Mouse (Mus musculus): ENCODE results near the gene Hebp1. TPM values are rescaled to one million over a fixed set of nuclear protein-coding genes. Genes with fewer than 3 reads are reported as not detected.

Gene Hebp1
- polyA plus RNA-seq, 1 experiment from 2014 or later = 10.2 TPM

DNA sequence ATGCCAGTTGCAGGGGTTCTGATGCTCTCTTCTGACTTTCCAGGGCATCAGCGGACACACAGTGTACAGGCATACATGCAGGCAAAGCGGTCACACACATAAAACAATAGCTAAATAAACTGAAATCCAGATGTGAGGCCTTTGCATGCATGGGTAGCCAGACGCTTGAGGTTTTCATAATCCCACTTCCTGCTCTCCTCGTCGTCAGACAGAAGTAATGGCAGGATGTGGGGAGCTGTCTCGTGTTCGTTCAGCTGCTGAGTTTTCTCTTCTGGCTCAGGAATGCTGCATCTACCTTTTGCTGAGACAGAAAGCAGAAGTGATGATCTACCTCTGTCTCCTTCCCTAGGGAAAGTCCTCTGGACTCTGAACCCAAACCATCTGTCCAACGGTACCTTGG, 20.5 kb upstream of the Hebp1 start:
- no peak overlapping the region for H3K9ac ChIP-seq
- peaks cover 12% of the 10 kb centered on the region for H3K4me1 ChIP-seq
- H3K9me3 ChIP-seq = no peaks in the 10 kb centered on the region
- H3K27ac ChIP-seq = no peak overlapping the region
- 33% methylated on average over 8 of the region's 8 CpGs for WGBS
- no peak overlapping the region for H3K4me3 ChIP-seq
- ATAC-seq (ENCODE audit: low FRiP score, low read depth) = no peak
- no peak overlapping the region for H3K4me2 ChIP-seq (replicated peaks)
- no peaks in the 10 kb centered on the region for H3K27me3 ChIP-seq
- peaks cover 66% of the 10 kb centered on the region for H3K36me3 ChIP-seq

DNA sequence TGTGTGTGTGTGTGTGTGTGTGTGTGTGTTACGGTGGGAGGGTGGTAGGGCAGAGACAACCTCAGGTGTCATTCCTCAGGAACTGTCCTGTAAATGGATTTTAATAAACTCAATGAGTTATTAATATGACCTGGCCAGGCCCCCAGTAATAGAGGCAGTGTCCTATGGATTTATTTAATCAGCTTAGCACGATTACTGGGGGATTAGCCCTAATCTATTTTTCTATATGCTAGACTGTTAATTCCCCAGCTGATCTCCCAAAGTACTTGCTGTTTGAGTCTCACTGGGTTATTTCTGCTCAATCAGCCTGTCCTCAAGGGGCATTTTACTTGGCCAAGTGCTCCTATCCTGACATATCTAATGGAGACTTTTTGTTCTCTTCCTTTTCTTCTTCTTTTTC, 14.8 kb upstream of the Hebp1 start:
- 63% methylated on average over 2 of the region's 2 CpGs for WGBS
- ATAC-seq (ENCODE audit: low FRiP score, low read depth) = no peak
- Histone ChIP-seq H3K4me1 (no peaks in the 10 kb centered on the region), H3K9ac (no peak overlapping the region), H3K27ac (no peak overlapping the region), H3K9me3 (no peaks in the 10 kb centered on the region), H3K36me3 (peaks cover 53% of the 10 kb centered on the region), H3K27me3 (no peaks in the 10 kb centered on the region), H3K4me3 (no peak overlapping the region), H3K4me2 (replicated peaks) (no peak overlapping the region)

DNA sequence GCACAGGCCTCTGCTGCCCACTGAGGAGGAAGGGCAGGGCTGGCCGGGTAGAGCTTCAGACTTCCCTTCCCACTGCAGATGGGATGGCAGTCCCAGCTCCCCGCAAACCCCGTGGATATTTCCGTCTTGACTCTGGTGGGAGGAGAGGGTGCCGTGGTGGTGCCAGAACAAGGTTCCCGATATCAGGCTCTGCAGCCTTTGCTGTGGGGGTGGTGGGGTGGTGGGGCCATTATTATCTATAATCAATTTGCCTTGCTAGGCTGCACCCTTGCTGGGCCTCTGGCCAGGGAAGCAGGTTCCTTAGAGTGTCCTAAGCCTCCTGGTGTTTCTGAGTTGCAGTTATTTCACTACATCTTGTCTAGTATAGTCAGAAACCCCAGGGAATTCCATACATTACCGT, 13.3 kb upstream of the Hebp1 start:
- H3K4me2 ChIP-seq (replicated peaks) = no peak overlapping the region
- H3K9me3 ChIP-seq = no peaks in the 10 kb centered on the region
- H3K36me3 ChIP-seq = peaks cover 40% of the 10 kb centered on the region
- no peak overlapping the region for H3K4me3 ChIP-seq
- no peak for ATAC-seq (ENCODE audit: low FRiP score, low read depth)
- H3K27me3 ChIP-seq = no peaks in the 10 kb centered on the region
- H3K9ac ChIP-seq = no peak overlapping the region
- 85% methylated on average over 7 of the region's 7 CpGs for WGBS
- no peaks in the 10 kb centered on the region for H3K4me1 ChIP-seq
- no peak overlapping the region for H3K27ac ChIP-seq

DNA sequence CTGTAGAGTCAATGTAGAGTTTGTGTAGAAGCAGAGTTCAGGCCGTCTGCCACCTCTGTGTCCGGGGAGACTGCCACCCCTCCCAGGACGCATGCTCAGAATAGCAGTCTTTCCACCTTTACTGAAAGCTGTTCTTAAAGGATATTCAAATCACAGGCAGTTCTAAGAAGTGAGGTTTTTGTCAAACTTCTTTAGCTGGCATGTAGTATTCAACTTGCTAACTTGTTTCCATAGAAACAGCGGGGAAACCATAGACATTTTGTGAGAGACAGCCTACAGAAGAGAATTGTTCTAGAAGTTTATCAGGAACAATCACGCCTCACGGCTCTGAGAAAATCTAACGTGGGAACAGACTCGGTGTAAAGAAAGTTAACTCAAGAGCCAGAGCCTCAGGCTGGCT, 9.1 kb upstream of the Hebp1 start:
- H3K36me3 ChIP-seq = peaks cover 16% of the 10 kb centered on the region
- H3K9ac ChIP-seq = no peak overlapping the region
- H3K9me3 ChIP-seq = 0 out of 2 replicates have a peak, but pooled peaks cover 5% of the 10 kb centered on the region
- no peak overlapping the region for H3K27ac ChIP-seq
- H3K27me3 ChIP-seq = no peaks in the 10 kb centered on the region
- H3K4me2 ChIP-seq (replicated peaks) = no peak overlapping the region
- no peak overlapping the region for H3K4me3 ChIP-seq
- 80% methylated on average over 8 of the region's 8 CpGs for WGBS
- no peaks in the 10 kb centered on the region for H3K4me1 ChIP-seq
- ATAC-seq (ENCODE audit: low FRiP score, low read depth) = no peak

DNA sequence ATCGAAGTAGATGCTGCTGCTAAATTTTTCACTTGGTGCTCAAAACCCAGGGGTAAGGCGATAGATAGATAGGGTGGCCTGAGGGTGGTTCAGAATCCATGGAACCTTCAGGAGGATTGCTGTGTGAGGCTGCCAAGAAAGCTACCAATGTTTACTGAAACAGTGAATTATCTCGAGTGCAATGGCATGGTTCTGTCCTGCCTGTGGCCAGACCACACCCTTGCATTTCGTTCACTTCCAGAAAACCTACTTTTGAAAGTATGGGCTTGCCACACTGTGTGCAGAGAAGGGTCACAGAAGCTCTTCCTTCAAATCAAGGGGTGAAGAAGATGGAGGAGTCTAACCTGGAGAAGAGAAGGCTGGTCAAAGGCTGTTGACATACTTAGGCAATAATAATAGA, 8.0 kb upstream of the Hebp1 start:
- no peak overlapping the region for H3K27ac ChIP-seq
- no peaks in the 10 kb centered on the region for H3K27me3 ChIP-seq
- H3K36me3 ChIP-seq = peaks cover 14% of the 10 kb centered on the region
- no peaks in the 10 kb centered on the region for H3K4me1 ChIP-seq
- no peak overlapping the region for H3K4me2 ChIP-seq (replicated peaks)
- H3K9ac ChIP-seq = no peak overlapping the region
- H3K9me3 ChIP-seq = 0 out of 2 replicates have a peak, but pooled peaks cover 5% of the 10 kb centered on the region
- ATAC-seq (ENCODE audit: low FRiP score, low read depth) = no peak
- H3K4me3 ChIP-seq = no peak overlapping the region
- WGBS = 82% methylated on average over 4 of the region's 4 CpGs

DNA sequence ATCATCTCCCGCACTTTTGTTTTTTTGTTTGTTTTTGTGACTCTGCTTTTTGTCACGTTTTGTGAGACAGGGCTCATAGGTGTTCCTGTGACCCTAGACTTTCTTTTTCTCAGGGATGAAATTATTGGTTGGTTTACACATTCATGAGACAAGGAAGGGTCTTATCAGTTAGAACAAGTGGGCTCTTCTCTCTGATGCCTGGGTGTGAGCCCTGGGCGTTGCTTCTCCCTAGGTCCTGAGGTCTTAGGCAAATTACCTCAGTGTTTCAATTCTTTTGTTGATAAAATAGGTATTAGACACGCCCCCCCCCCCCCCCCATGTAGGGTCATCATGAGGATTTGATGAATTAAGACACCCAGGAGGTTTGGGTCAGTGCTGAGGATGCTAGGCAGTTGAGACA, 7.0 kb upstream of the Hebp1 start:
- H3K4me1 ChIP-seq = no peaks in the 10 kb centered on the region
- H3K36me3 ChIP-seq = peaks cover 11% of the 10 kb centered on the region
- H3K4me3 ChIP-seq = no peak overlapping the region
- no peak overlapping the region for H3K9ac ChIP-seq
- no peak for ATAC-seq (ENCODE audit: low FRiP score, low read depth)
- WGBS = 70% methylated on average over 4 of the region's 4 CpGs
- H3K27me3 ChIP-seq = no peaks in the 10 kb centered on the region
- H3K4me2 ChIP-seq (replicated peaks) = no peak overlapping the region
- H3K9me3 ChIP-seq = 0 out of 2 replicates have a peak, but pooled peaks cover 5% of the 10 kb centered on the region
- no peak overlapping the region for H3K27ac ChIP-seq

DNA sequence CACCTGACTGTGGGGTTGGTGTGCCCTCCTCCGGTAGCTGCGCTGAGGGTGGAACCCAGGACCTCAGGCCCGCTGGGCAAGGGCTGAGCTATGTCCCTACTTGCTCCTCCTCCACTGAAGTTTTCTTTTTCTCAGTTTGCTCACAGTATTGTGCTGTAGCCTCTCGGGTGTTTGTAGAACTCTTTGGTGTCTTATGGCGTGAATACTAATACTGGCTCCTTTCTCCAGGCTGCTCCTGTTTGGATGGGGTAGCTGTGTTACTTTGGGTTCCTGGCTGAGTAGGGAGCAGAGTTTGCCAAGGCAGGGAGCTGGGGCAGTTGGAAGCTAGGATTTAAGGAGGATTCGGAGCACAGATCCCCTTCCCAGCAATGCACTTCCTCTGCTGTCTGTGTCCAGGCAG, 5.9 kb upstream of the Hebp1 start:
- H3K27ac ChIP-seq = no peak overlapping the region
- no peak for ATAC-seq (ENCODE audit: low FRiP score, low read depth)
- WGBS = 64% methylated on average over 6 of the region's 6 CpGs
- 0 out of 2 replicates have a peak, but pooled peaks cover 4% of the 10 kb centered on the region for H3K36me3 ChIP-seq
- no peak overlapping the region for H3K9ac ChIP-seq
- no peak overlapping the region for H3K4me2 ChIP-seq (replicated peaks)
- H3K4me1 ChIP-seq = peaks cover 6% of the 10 kb centered on the region; the same call in 1 of the 2 replicates
- H3K4me3 ChIP-seq = no peak overlapping the region
- no peaks in the 10 kb centered on the region for H3K27me3 ChIP-seq
- H3K9me3 ChIP-seq = 0 out of 2 replicates have a peak, but pooled peaks cover 5% of the 10 kb centered on the region

DNA sequence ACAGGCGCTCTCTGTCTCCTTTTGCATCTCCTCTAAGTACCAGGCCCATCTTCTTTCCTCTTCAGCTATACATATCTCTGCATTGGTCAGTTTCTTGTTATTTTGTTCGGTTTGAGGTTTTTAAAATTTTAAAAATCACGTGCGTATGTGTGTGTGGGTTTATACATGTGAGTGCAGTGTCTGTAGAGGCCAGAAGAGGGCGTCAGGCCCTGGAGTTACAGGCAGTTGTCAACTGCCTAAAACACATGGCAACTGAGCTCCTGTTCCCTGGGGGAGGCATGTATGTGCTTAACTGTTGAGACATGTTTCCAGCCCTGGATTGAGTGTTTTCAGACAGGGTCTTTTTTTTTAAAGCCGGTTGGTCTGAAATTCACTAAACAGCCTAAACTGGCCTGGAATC, 4.8 kb upstream of the Hebp1 start:
- Histone ChIP-seq H3K36me3 (0 out of 2 replicates have a peak, but pooled peaks cover under 1% of the 10 kb centered on the region), H3K4me1 (peaks cover 11% of the 10 kb centered on the region; the same call in 1 of the 2 replicates), H3K4me2 (replicated peaks) (no peak overlapping the region), H3K27me3 (no peaks in the 10 kb centered on the region), H3K4me3 (no peak overlapping the region), H3K9ac (no peak overlapping the region), H3K9me3 (0 out of 2 replicates have a peak, but pooled peaks cover 5% of the 10 kb centered on the region), H3K27ac (no peak overlapping the region)
- no peak for ATAC-seq (ENCODE audit: low FRiP score, low read depth)
- 85% methylated on average over 6 of the region's 6 CpGs for WGBS

DNA sequence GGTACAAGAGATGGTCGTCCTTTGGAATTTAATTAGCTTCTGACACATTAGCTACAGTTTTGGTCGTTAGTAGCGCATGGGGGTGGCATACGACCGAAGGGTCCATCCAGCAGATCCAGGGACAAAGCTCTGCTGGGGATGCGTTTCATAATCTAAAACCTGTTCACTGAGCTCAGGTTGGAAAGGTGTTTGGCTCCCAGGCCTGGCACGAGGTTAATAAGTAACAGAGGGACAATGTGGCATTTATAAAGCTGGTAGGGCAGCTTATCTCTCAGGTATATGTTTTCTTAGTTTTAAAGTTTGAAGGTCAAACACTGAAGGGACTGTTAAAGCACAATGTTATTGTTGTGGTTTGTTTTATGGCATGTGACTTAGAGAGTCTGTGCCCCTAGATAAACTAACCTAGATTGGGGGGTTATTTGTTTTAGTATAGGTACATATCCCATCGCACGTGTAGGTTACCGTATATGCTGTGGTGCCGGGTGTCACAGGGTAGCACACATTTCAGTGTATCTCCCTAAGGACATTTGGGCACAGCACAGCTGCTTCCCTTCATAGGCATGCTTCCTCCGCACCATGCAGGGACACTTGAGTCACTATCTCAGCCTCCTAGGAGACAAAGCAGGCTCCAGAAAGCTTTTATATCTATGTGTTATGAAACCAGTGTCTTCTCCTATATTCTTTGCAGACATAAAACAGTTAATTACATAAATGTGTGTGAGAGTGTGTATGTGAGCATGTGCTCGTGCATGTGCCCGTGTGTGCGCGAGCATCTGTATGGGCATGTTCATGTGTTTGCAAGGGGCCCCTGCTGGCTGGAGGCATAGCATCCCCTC, 2.5 kb upstream of the Hebp1 start:
- 0 out of 2 replicates have a peak, but pooled peaks cover 5% of the 10 kb centered on the region for H3K9me3 ChIP-seq
- no peaks in the 10 kb centered on the region for H3K27me3 ChIP-seq
- 76% methylated on average over 16 of the region's 16 CpGs for WGBS
- no peak overlapping the region for H3K4me3 ChIP-seq
- no peak overlapping the region for H3K27ac ChIP-seq
- ATAC-seq (ENCODE audit: low FRiP score, low read depth) = no peak
- no peak overlapping the region for H3K4me2 ChIP-seq (replicated peaks)
- peaks cover 14% of the 10 kb centered on the region for H3K4me1 ChIP-seq
- H3K36me3 ChIP-seq = no peaks in the 10 kb centered on the region
- H3K9ac ChIP-seq = no peak overlapping the region

DNA sequence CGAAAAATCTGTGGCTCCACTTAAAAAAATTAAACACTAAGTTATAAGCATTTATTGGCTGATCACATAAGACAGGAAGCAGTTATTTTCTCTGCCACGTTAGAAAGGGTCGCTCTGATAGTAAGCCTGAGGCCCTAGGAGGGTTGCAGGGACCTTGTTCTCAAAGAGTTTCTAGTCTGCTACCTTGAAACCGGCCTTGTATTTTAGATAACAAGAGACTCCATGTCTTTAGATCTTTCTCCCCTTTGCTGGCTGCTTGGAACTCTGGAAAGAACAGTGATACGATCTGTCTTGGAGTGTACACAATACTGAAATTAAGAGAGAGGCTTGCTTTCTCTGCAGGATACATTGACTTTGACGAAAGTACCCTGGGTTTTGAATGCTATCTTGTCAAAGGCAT, 904 bp upstream of the Hebp1 start:
- 58% methylated on average over 6 of the region's 6 CpGs for WGBS
- Histone ChIP-seq H3K4me1 (peaks cover 14% of the 10 kb centered on the region), H3K9ac (0 out of 2 replicates have a peak overlapping the region, but pooled peaks have one; percentile 4), H3K4me3 (peak overlapping the region; percentile 77), H3K27ac (no peak overlapping the region), H3K27me3 (no peaks in the 10 kb centered on the region), H3K9me3 (0 out of 2 replicates have a peak, but pooled peaks cover 5% of the 10 kb centered on the region), H3K36me3 (no peaks in the 10 kb centered on the region), H3K4me2 (replicated peaks) (peak overlapping the region; percentile 85)
- no peak for ATAC-seq (ENCODE audit: low FRiP score, low read depth)

DNA sequence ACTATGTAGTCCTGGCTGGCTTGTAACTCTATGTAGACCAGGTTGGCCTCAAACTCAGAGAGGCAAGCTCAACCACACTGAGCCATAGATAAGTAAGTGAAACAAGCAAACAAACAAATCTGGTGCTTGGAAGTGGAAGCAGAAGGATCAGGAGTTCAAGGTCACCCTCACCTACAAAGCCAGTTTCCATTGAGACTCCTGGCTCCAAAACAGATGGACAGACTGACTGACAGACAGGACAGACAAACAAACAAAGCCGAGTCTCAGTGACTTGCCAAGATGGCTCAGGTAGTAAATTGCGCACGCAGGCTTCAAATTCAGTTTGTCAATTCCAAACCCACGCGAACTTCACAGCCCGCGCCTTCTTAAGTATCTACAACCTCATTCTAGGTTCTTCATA, 376 bp downstream of the Hebp1 start:
- ATAC-seq (ENCODE audit: low FRiP score, low read depth) = no peak
- Histone ChIP-seq H3K4me3 (peak overlapping the region; percentile 77), H3K27ac (peak overlapping the region; percentile 4; the same call in 1 of the 2 replicates), H3K9ac (peak overlapping the region; percentile 83), H3K36me3 (no peaks in the 10 kb centered on the region), H3K4me1 (peaks cover 14% of the 10 kb centered on the region), H3K4me2 (replicated peaks) (peak overlapping the region; percentile 85), H3K9me3 (0 out of 2 replicates have a peak, but pooled peaks cover under 1% of the 10 kb centered on the region), H3K27me3 (no peaks in the 10 kb centered on the region)
- WGBS = 29% methylated on average over 7 of the region's 7 CpGs

DNA sequence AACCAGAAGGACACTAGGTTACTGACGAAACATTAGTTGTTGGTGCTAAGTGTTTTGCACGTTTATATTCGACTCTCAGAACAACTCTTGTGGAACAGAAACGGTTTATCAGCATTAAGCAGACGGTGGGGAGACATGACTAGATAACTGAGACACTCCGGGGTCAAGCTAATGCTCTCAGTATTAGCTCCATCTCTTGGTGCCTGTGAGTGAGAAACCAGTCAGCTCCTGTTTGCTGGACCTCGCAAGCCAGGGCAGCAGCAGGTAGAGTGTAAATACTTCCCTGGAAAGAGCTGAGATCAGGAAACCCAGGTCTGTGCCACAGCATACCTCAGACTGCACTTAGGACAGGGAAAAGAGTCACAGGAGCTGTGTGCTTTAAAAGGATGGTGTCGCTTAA, 1.1 kb downstream of the Hebp1 start:
- H3K27me3 ChIP-seq = no peaks in the 10 kb centered on the region
- no peaks in the 10 kb centered on the region for H3K36me3 ChIP-seq
- H3K9ac ChIP-seq = no peak overlapping the region
- peaks cover 14% of the 10 kb centered on the region for H3K4me1 ChIP-seq
- no peak overlapping the region for H3K27ac ChIP-seq
- no peak overlapping the region for H3K4me2 ChIP-seq (replicated peaks)
- H3K9me3 ChIP-seq = no peaks in the 10 kb centered on the region
- H3K4me3 ChIP-seq = no peak overlapping the region
- WGBS = 73% methylated on average over 8 of the region's 8 CpGs
- no peak for ATAC-seq (ENCODE audit: low FRiP score, low read depth)
